Mouse (Mus musculus) neural tube, embryonic 13.5 days (tissue): ENCODE data around the gene Pou2f2. TPM values are rescaled to one million over a fixed set of nuclear protein-coding genes. Genes with fewer than 3 reads are reported as not detected.

Experiments
- ATAC-seq: fragments of 200-750 bp; cut with Nextera tagmentation; 2 replicates; pipeline ENCODE4 v1.8.0; 2017; ENCODE audit warnings: low read depth, mild to moderate bottlenecking, moderate TSS enrichment, moderate library complexity
- H3K27ac ChIP-seq: fragments of 300-500 bp; sonication (generic); replicated peaks from 2 replicates; pipeline ENCODE4 v1.5.1; 2015; ENCODE audit warnings: moderate library complexity, mild to moderate bottlenecking, inconsistent platforms
- H3K27me3 ChIP-seq: fragments of 300-500 bp; sonication (generic); 2 replicates; pipeline ENCODE4 v1.6.1; 2015; ENCODE audit warnings: mild to moderate bottlenecking, inconsistent platforms
- H3K36me3 ChIP-seq: fragments of 300-500 bp; sonication (generic); 2 replicates; pipeline ENCODE4 v1.6.1; 2015; ENCODE audit warnings: mild to moderate bottlenecking, inconsistent platforms
- H3K4me1 ChIP-seq: fragments of 300-500 bp; sonication (generic); replicated peaks from 2 replicates; pipeline ENCODE4 v1.6.1; 2015; ENCODE audit warnings: inconsistent platforms
- H3K4me2 ChIP-seq: fragments of 300-500 bp; sonication (generic); 2 replicates; pipeline ENCODE4 v1.6.1; 2015; ENCODE audit warnings: inconsistent platforms, mild to moderate bottlenecking, moderate library complexity
- H3K4me3 ChIP-seq: fragments of 300-500 bp; sonication (generic); 2 replicates; pipeline ENCODE4 v1.5.1; 2015; ENCODE audit warnings: mild to moderate bottlenecking, inconsistent platforms
- H3K9ac ChIP-seq: fragments of 300-500 bp; sonication (generic); 2 replicates; pipeline ENCODE4 v1.6.1; 2015; ENCODE audit warnings: moderate library complexity, mild to moderate bottlenecking, inconsistent platforms
- H3K9me3 ChIP-seq: fragments of 300-500 bp; sonication (generic); 2 replicates; pipeline ENCODE4 v1.6.1; 2016; ENCODE audit warnings: inconsistent platforms
- WGBS: fragments of 180-500 bp; shearing (Covaris S2); methylation state at CpG from one replicate; pipeline ENCODE4 v1.1.7; 2015; 5-methylcytosine and 5-hydroxymethylcytosine counted together
- microRNA-seq: library from miRNA; unstranded; fragments of <30 nt; microRNA quantifications from one replicate; pipeline ENCODE4, GENCODE M21; 2016
- polyA plus RNA-seq: library from polyadenylated mRNA; unstranded; fragments of >200 nt; fragmentation: Nextera tagmentation; extraction: Ambion mirVana; gene quantifications from 2 replicates; pipeline ENCODE4 v1.2.1, GENCODE M21; 2015

Gene Pou2f2
- polyA plus RNA-seq, 1 experiment from 2014 or later: 28.0 TPM

- Histone ChIP-seq H3K4me1 (no peaks in the 10 kb centered on the region), H3K4me2 (no peak overlapping the region), H3K4me3 (no peak overlapping the region), H3K36me3 (peaks cover 95% of the 10 kb centered on the region), H3K9me3 (no peaks in the 10 kb centered on the region), H3K9ac (no peak overlapping the region), H3K27ac (no peak overlapping the region), H3K27me3 (no peaks in the 10 kb centered on the region)
- no peak for ATAC-seq
- 95% methylated on average over 12 of the region's 12 CpGs for WGBS
Observed at GRCm38 (mm10) chr7:25041921-25042320, 137.6 kb downstream of the Pou2f2 start.

Small RNA genes lying within 50 kb of the gene (microRNA-seq; reads per million reads assigned to microRNA genes)
- gene Mir6537 (0.74 reads per million), gene Mir7048 (not detected)

Other genes with a start within 250 kb of the Pou2f2 start
- 1.0 and 1.2 TPM in 2 replicates for gene Gm4881, start 235.2 kb downstream of the Pou2f2 start, polyA plus RNA-seq
- 255 and 276 TPM in 2 replicates for gene Rabac1, start 207.0 kb downstream of the Pou2f2 start, polyA plus RNA-seq
- gene Atp1a3, start 173.8 kb downstream of the Pou2f2 start, polyA plus RNA-seq: 261 and 282 TPM in 2 replicates
- 15.2 and 15.3 TPM in 2 replicates for gene Grik5, start 107.4 kb downstream of the Pou2f2 start, polyA plus RNA-seq
- 32.8 and 35.4 TPM in 2 replicates for gene Zfp574, start 107.2 kb downstream of the Pou2f2 start, polyA plus RNA-seq
- gene Dedd2, start 40.9 kb upstream of the Pou2f2 start, polyA plus RNA-seq: 16.6 and 17.7 TPM in 2 replicates
- gene Zfp526, start 41.7 kb upstream of the Pou2f2 start, polyA plus RNA-seq: 2.0 and 2.1 TPM in 2 replicates
- 16.5 and 16.8 TPM in 2 replicates for gene Gsk3a, start 58.1 kb upstream of the Pou2f2 start, polyA plus RNA-seq
- 4.9 and 8.0 TPM in 2 replicates for gene Erf, start 71.0 kb upstream of the Pou2f2 start, polyA plus RNA-seq
- 40.2 and 43.4 TPM in 2 replicates for gene Cic, start 88.0 kb upstream of the Pou2f2 start, polyA plus RNA-seq
- gene Pafah1b3, start 118.3 kb upstream of the Pou2f2 start, polyA plus RNA-seq: 525 and 535 TPM in 2 replicates
- 2.1 and 2.9 TPM in 2 replicates for gene Prr19, start 121.7 kb upstream of the Pou2f2 start, polyA plus RNA-seq
- gene Tmem145, start 126.4 kb upstream of the Pou2f2 start, polyA plus RNA-seq: 51.7 and 52.2 TPM in 2 replicates
- gene Megf8, start 137.4 kb upstream of the Pou2f2 start, polyA plus RNA-seq: 18.3 TPM in 2 replicates
- gene Cnfn, start 190.0 kb upstream of the Pou2f2 start, polyA plus RNA-seq: not detected in 2 replicates
- 9.9 and 11.4 TPM in 2 replicates for gene Lipe, start 219.0 kb upstream of the Pou2f2 start, polyA plus RNA-seq
- gene Cxcl17, start 233.2 kb upstream of the Pou2f2 start, polyA plus RNA-seq: 0.41 and 0.63 TPM in 2 replicates